Mouse (Mus musculus) Patski (cell line): ENCODE results near the gene H2al1o. TPM values are rescaled to one million over a fixed set of nuclear protein-coding genes. Genes with fewer than 3 reads are reported as not detected.
"Not testable (repeated sequence)": the region's sequence is repeated elsewhere in the genome, so short reads cannot be mapped to it uniquely, and the experiment has no call there.

Experiments used
- ATAC-seq: fragments of 100-300 bp; one replicate; pipeline ENCODE4 v1.8.0; 2021
- CTCF ChIA-PET: fragments of 350-600 bp; sonication (Branson Sonifier 250); formaldehyde crosslinking; loops from one replicate; lab custom pipeline; 2022; ENCODE audit warnings: inconsistent platforms; lab: Charles Lee
- POLR2A ChIA-PET: fragments of 350-600 bp; sonication (Branson Sonifier 250); formaldehyde crosslinking; loops from one replicate; lab custom pipeline; 2022; ENCODE audit warnings: antibody characterized with exemption, inconsistent platforms; lab: Charles Lee
- DNase-seq: peaks from one replicate; pipeline ENCODE4 v3.0.0-alpha.2; 2011; ENCODE audit warnings: low read depth, low spot score
- H3K27me3 ChIP-seq: fragments of 371-371 bp; one replicate; pipeline ENCODE4 v1.5.1; 2021
- CTCF ChIP-seq: fragments of 100-300 bp; IDR thresholded peaks from one replicate; pipeline ENCODE4 v1.5.1; 2021
- in situ Hi-C: fragments of 300-500 bp; cut with MboI; formaldehyde crosslinking; loops from 3 replicates; pipeline ENCODE4 v1.11.1; 2018; ENCODE audit warnings: low pct_unique_long_range_greater_than_20kb, mixed read lengths
- polyA plus RNA-seq: library from polyadenylated mRNA; unstranded; gene quantifications from one replicate; pipeline ENCODE4 v1.2.3, GENCODE M21; 2021

The H2al1o gene
- polyA plus RNA-seq = not detected

- in situ Hi-C loops, DNase-seq, CTCF ChIA-PET, POLR2A ChIA-PET, ATAC-seq, H3K27me3 ChIP-seq: not testable (repeated sequence)
Observed at GRCm38 (mm10) chrX:9572309-9572708, at the start of gene H2al1o. H2al1o (minus strand) TSS chrX:9572409.

- POLR2A ChIA-PET, ATAC-seq, in situ Hi-C loops, CTCF ChIA-PET, DNase-seq, H3K27me3 ChIP-seq: not testable (repeated sequence)
Observed at GRCm38 (mm10) chrX:9598036-9598435, 25.8 kb upstream of the H2al1o start.

GRCm38 (mm10) chrX:9536881-9537280, 35.3 kb downstream of the H2al1o start:
- POLR2A ChIA-PET = no interaction called here
- DNase-seq = no peak
- CTCF ChIA-PET = no interaction called here
- TF ChIP-seq CTCF = no peak
- no peak for ATAC-seq
- H3K27me3 ChIP-seq = no peaks in the 10 kb centered on the region
- in situ Hi-C loops = no loop called here

Other genes with a start within 250 kb of the H2al1o start
- gene H2al1k, start 221.8 kb downstream of the H2al1o start, polyA plus RNA-seq = 0.14 TPM
- not detected for gene Cybb, start 84.6 kb downstream of the H2al1o start, polyA plus RNA-seq
- gene Dynlt3, start 90.6 kb upstream of the H2al1o start, polyA plus RNA-seq = 85.6 TPM